Mouse (Mus musculus): ENCODE results near the gene Errfi1.
"Not testable (repeated sequence)": the region's sequence is repeated elsewhere in the genome, so short reads cannot be mapped to it uniquely, and the experiment has no call there.

DNA sequence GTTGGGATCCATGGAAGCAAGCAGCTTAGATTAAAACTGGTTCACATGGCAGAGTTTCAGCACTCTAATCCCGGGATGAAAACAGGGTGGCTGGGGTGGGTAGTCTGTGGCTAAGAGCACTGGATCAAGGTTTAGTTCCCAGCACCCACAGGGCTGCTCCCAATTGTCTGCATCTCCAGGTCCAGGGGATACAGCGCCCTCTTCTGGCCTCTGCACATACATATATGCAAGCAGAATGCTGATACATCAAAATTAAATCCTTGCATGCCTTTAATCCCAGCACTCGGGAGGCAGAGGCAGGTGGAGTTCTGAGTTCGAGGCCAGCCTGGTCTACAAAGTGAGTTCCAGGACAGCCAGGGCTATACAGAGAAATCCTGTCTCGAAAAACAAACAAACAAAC lies 54.8 kb downstream of the Errfi1 start:
- 0 out of 2 replicates have a peak, but pooled peaks have one; percentile 21 for TF ChIP-seq CTCF (IDR thresholded peaks at IDR 0.05; ENCODE audit: low read depth, low read length)
- not testable (repeated sequence) for TF ChIP-seq POLR2A (IDR thresholded peaks at IDR 0.05; ENCODE audit: extremely low read depth, insufficient read depth, low read length)
